Mouse (Mus musculus) G1E (cell line): ENCODE measurements at regions not wholly inside any gene's neighbourhood (a gene's known extent, or its start where the extent isn't known, plus 50 kb on each side); places are given as distances from the start of the nearest gene placed in this dataset.

Experiments used
- ATAC-seq: 2 replicates; pipeline ENCODE4 v1.8.0; 2016; ENCODE audit warnings: mild to moderate bottlenecking; ENCODE audit not compliant: insufficient number of reproducible peaks, poor library complexity, low FRiP score, severe bottlenecking; ENCODE audit errors: extremely low read depth
- DNase-seq: peaks from one replicate; pipeline ENCODE4 v3.0.0; 2012; ENCODE audit warnings: low spot score
- H3K27me3 ChIP-seq: 2 replicates; pipeline ENCODE4 v1.6.1; 2012; ENCODE audit warnings: mild to moderate bottlenecking, low read length, inconsistent platforms; ENCODE audit not compliant: insufficient read depth
- H3K36me3 ChIP-seq: replicated peaks from 2 replicates; pipeline ENCODE3; 2012; ENCODE audit warnings: mild to moderate bottlenecking, inconsistent platforms
- H3K4me1 ChIP-seq: 2 replicates; pipeline ENCODE4 v1.6.1; 2012; ENCODE audit warnings: low read depth, low read length, inconsistent platforms, mixed read lengths; ENCODE audit not compliant: insufficient read depth
- H3K4me3 ChIP-seq: 2 replicates; pipeline ENCODE4 v1.5.1; 2012; ENCODE audit warnings: low read depth, mild to moderate bottlenecking, inconsistent platforms, low read length, moderate library complexity, mixed read lengths
- H3K9me3 ChIP-seq: replicated peaks from 2 replicates; pipeline ENCODE4 v1.6.1; 2012; ENCODE audit warnings: inconsistent platforms
- CTCF ChIP-seq: IDR thresholded peaks from 2 replicates; pipeline ENCODE4 v1.5.1; 2012; ENCODE audit warnings: low read depth, low read length, inconsistent platforms, mixed read lengths
- GATA1 ChIP-seq: IDR thresholded peaks from 2 replicates; pipeline ENCODE4 v1.6.1; 2012; ENCODE audit warnings: borderline replicate concordance, low read length, inconsistent platforms, mixed read lengths
- GATA2 ChIP-seq: IDR thresholded peaks from 2 replicates; pipeline ENCODE4 v1.6.1; 2012; ENCODE audit warnings: low read depth, low read length, inconsistent platforms, borderline replicate concordance
- POLR2AphosphoS5 ChIP-seq: IDR thresholded peaks from 2 replicates; pipeline ENCODE4 v1.6.1; 2012; ENCODE audit warnings: low read depth, low read length, inconsistent platforms; ENCODE audit not compliant: insufficient replicate concordance
- TAL1 ChIP-seq: conservative IDR thresholded peaks from 2 replicates; pipeline ENCODE4 v1.6.1; 2012; ENCODE audit warnings: low read depth, low read length, inconsistent platforms, mixed read lengths

- peaks cover 3% of the 10 kb centered on the region; the same call in 1 of the 2 replicates for H3K27me3 ChIP-seq
- no peaks in the 10 kb centered on the region for H3K36me3 ChIP-seq
- H3K9me3 ChIP-seq, result no peaks in the 10 kb centered on the region
- no peaks in the 10 kb centered on the region for H3K4me1 ChIP-seq
- DNase-seq (no peak), ATAC-seq (no peak)
- TF ChIP-seq GATA1, result no peak
- no peak for TF ChIP-seq GATA2
- TF ChIP-seq POLR2AphosphoS5, result no peak
- no peak for TF ChIP-seq CTCF
- no peak for TF ChIP-seq TAL1
- no peak overlapping the region for H3K4me3 ChIP-seq
These were observed 62.9 kb upstream of the Odc1 start for GRCm38 (mm10) chr12:17481687-17482086.

- TF ChIP-seq TAL1 (no peak), CTCF (no peak), POLR2AphosphoS5 (no peak), GATA2 (no peak)
- no peak for DNase-seq
These were observed 62.4 kb upstream of the Odc1 start for GRCm38 (mm10) chr12:17482196-17482595.

GRCm38 (mm10) chr12:17484448-17484847 is 60.1 kb upstream of the Odc1 start:
- DNase-seq, result no peak
- Histone ChIP-seq H3K36me3 (no peaks in the 10 kb centered on the region), H3K4me1 (peaks cover 2% of the 10 kb centered on the region), H3K4me3 (no peak overlapping the region), H3K27me3 (peaks cover 2% of the 10 kb centered on the region; the same call in 1 of the 2 replicates), H3K9me3 (no peaks in the 10 kb centered on the region)
- TF ChIP-seq GATA1, result no peak
- no peak for TF ChIP-seq TAL1
- no peak for TF ChIP-seq CTCF
- TF ChIP-seq GATA2, result no peak
- no peak for TF ChIP-seq POLR2AphosphoS5
- ATAC-seq, result no peak

More at GRCm38 (mm10) chr12:17482196-17482595, 62.4 kb upstream of the Odc1 start:
- no peak for ATAC-seq
- peaks cover 1% of the 10 kb centered on the region for H3K4me1 ChIP-seq
- H3K27me3 ChIP-seq, result peaks cover 4% of the 10 kb centered on the region
- no peak overlapping the region for H3K4me3 ChIP-seq
- H3K9me3 ChIP-seq, result no peaks in the 10 kb centered on the region
- H3K36me3 ChIP-seq, result no peaks in the 10 kb centered on the region

GRCm38 (mm10) chr12:17486062-17486770 is 58.4 kb upstream of the Odc1 start:
- peaks cover 2% of the 10 kb centered on the region for H3K4me1 ChIP-seq
- no peak overlapping the region for H3K4me3 ChIP-seq
- no peak for TF ChIP-seq GATA2
- no peak for TF ChIP-seq GATA1
- no peak for TF ChIP-seq TAL1
- no peak for DNase-seq
- no peaks in the 10 kb centered on the region for H3K36me3 ChIP-seq
- peaks cover 6% of the 10 kb centered on the region; the same call in 1 of the 2 replicates for H3K27me3 ChIP-seq
- ATAC-seq, result no peak
- no peaks in the 10 kb centered on the region for H3K9me3 ChIP-seq

- H3K4me3 ChIP-seq, result no peak overlapping the region
- DNase-seq (peak; percentile 4), ATAC-seq (peak; percentile 76)
- TF ChIP-seq TAL1 (no peak), POLR2AphosphoS5 (no peak), GATA2 (no peak), CTCF (no peak), GATA1 (no peak)
- H3K27me3 ChIP-seq, result peaks cover 14% of the 10 kb centered on the region
- peaks cover 2% of the 10 kb centered on the region for H3K4me1 ChIP-seq
- H3K36me3 ChIP-seq, result no peaks in the 10 kb centered on the region
- H3K9me3 ChIP-seq, result no peaks in the 10 kb centered on the region
These were observed 57.3 kb upstream of the Odc1 start for GRCm38 (mm10) chr12:17487336-17487735.

GRCm38 (mm10) chr12:17488203-17488602 is 56.4 kb upstream of the Odc1 start:
- no peaks in the 10 kb centered on the region for H3K36me3 ChIP-seq
- no peak overlapping the region for H3K4me3 ChIP-seq
- H3K27me3 ChIP-seq, result peaks cover 15% of the 10 kb centered on the region
- ATAC-seq (no peak), DNase-seq (no peak)
- peaks cover 2% of the 10 kb centered on the region for H3K4me1 ChIP-seq
- TF ChIP-seq POLR2AphosphoS5 (no peak), GATA2 (no peak), TAL1 (no peak), CTCF (no peak), GATA1 (no peak)
- no peaks in the 10 kb centered on the region for H3K9me3 ChIP-seq
